Mouse (Mus musculus) midbrain, embryonic 11.5 days (tissue): ENCODE measurements around the gene Lrrc74a. TPM values are rescaled to one million over a fixed set of nuclear protein-coding genes. Genes with fewer than 3 reads are reported as not detected.

Experiments used
- ATAC-seq: fragments of 200-750 bp; cut with Nextera tagmentation; 2 replicates; pipeline ENCODE4 v1.8.0; 2017; ENCODE audit warnings: moderate TSS enrichment, moderate library complexity; ENCODE audit not compliant: low FRiP score
- DNase-seq: peaks from one replicate; pipeline ENCODE4 v3.0.0; 2015; ENCODE audit warnings: low spot score; ENCODE audit errors: missing footprints
- H3K27ac ChIP-seq: fragments of 300-500 bp; sonication (generic); 2 replicates; pipeline ENCODE4 v1.5.1; 2014; ENCODE audit warnings: low read depth, low read length
- H3K27me3 ChIP-seq: fragments of 300-500 bp; sonication (generic); 2 replicates; pipeline ENCODE4 v1.6.1; 2014; ENCODE audit warnings: mild to moderate bottlenecking, low read length, moderate library complexity, mixed read lengths; ENCODE audit not compliant: control insufficient read depth, insufficient read depth
- H3K36me3 ChIP-seq: fragments of 300-500 bp; sonication (generic); 2 replicates; pipeline ENCODE4 v1.6.1; 2014; ENCODE audit warnings: mild to moderate bottlenecking, low read length, moderate library complexity, mixed read lengths; ENCODE audit not compliant: control insufficient read depth, insufficient read depth
- H3K4me1 ChIP-seq: fragments of 300-500 bp; sonication (generic); 2 replicates; pipeline ENCODE4 v1.6.1; 2014; ENCODE audit warnings: low read length; ENCODE audit not compliant: control insufficient read depth, insufficient read depth
- H3K4me2 ChIP-seq: fragments of 300-500 bp; sonication (generic); 2 replicates; pipeline ENCODE4 v1.6.1; 2014; ENCODE audit warnings: mild to moderate bottlenecking, moderate library complexity
- H3K4me3 ChIP-seq: fragments of 300-500 bp; sonication (generic); 2 replicates; pipeline ENCODE4 v1.5.1; 2014; ENCODE audit warnings: low read depth, low read length
- H3K9ac ChIP-seq: fragments of 300-500 bp; sonication (generic); 2 replicates; pipeline ENCODE4 v1.6.1; 2014; ENCODE audit warnings: low read length
- H3K9me3 ChIP-seq: fragments of 300-500 bp; sonication (generic); 2 replicates; pipeline ENCODE4 v1.6.1; 2016; ENCODE audit warnings: low read length; ENCODE audit not compliant: control insufficient read depth
- WGBS: fragments of 180-500 bp; shearing (Covaris S2); extraction: QIAGEN DNeasy Blood & Tissue Kit; methylation state at CpG from one replicate; pipeline ENCODE4 v1.1.7; 2014; 5-methylcytosine and 5-hydroxymethylcytosine counted together
- polyA plus RNA-seq: library from polyadenylated mRNA; unstranded; fragments of >200 nt; fragmentation: Nextera tagmentation; extraction: Ambion mirVana; gene quantifications from 2 replicates; pipeline ENCODE4 v1.2.1, GENCODE M21; 2014

Lrrc74a gene
- polyA plus RNA-seq, 1 experiment from 2014 or later, result not detected

DNA sequence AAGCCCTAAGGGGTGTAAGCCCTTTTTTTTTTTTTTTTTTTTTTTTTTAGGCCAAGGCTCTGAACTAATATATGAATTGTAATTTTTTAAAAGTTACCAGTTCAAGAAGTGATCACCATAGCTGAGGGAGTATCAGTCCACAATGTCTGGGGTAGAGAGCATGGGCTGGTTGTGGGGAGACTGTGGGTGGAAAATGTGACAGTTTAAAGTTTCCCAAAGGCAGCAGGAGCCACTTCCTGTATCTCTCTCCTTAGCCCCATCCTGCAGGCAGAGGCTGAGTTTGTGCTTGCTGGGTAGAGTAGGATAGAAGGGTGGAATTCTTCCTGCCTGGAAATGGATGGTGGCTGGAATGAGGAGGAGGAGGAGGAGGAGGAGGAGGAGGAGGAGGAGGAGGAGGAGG, 40.8 kb upstream of the Lrrc74a start:
- no peak for DNase-seq
- Histone ChIP-seq H3K4me3 (no peak overlapping the region), H3K27me3 (no peaks in the 10 kb centered on the region), H3K27ac (no peak overlapping the region), H3K36me3 (peaks cover 3% of the 10 kb centered on the region), H3K4me2 (no peak overlapping the region), H3K9ac (no peak overlapping the region), H3K4me1 (no peaks in the 10 kb centered on the region), H3K9me3 (no peaks in the 10 kb centered on the region)
- no peak for ATAC-seq

DNA sequence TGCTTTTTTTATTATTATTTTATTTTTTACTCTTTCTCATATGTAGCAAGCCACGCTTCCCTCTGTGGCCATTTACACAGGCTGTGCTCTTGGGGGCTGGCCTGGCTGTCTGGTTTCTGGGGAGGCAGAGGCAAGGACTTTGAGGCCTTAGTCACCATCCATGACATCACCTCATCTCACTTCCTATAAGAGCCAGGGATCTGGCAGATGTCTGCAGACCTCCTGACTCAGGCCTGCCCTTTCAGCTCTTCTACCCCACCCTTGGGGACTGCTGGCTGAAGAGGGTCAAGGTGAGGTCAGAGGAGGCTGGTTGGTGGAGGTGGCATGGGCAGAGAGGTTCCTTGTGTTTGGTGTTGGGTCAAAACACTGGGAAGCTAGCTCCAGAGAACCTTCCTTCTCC, 39.7 kb upstream of the Lrrc74a start:
- Histone ChIP-seq H3K4me1 (0 out of 2 replicates have a peak, but pooled peaks cover 3% of the 10 kb centered on the region), H3K36me3 (peaks cover 3% of the 10 kb centered on the region), H3K9ac (no peak overlapping the region), H3K27ac (no peak overlapping the region), H3K27me3 (no peaks in the 10 kb centered on the region), H3K4me3 (no peak overlapping the region), H3K9me3 (no peaks in the 10 kb centered on the region), H3K4me2 (no peak overlapping the region)
- ATAC-seq (no peak), DNase-seq (no peak)
- WGBS, result 100% methylated on average over 1 of the region's 1 CpGs

DNA sequence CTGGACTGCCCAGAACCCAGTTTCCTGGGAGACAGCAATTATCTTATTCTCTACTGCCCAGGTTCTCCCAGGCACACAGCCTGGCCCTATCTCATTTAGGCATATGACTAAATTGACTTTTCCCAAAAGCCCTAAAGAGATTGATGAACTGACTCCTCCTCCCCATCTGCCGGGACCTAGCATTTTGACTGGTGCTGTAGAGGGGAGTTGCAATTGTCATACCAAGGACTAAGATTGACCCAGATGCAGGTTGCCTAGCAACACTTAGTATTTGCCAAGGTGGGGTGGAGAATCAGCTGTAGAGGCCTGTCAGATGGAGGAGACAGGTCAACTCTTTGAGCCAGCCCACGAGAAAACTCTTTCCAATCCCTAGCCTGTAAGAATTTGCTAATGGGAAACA, 36.2 kb upstream of the Lrrc74a start:
- no peaks in the 10 kb centered on the region for H3K27me3 ChIP-seq
- H3K4me3 ChIP-seq, result no peak overlapping the region
- no peak overlapping the region for H3K27ac ChIP-seq
- H3K4me2 ChIP-seq, result no peak overlapping the region
- no peaks in the 10 kb centered on the region for H3K36me3 ChIP-seq
- peaks cover 17% of the 10 kb centered on the region for H3K4me1 ChIP-seq
- ATAC-seq (no peak), DNase-seq (no peak)
- no peak overlapping the region for H3K9ac ChIP-seq
- H3K9me3 ChIP-seq, result no peaks in the 10 kb centered on the region
- WGBS, result 60% methylated on average over 2 of the region's 2 CpGs

DNA sequence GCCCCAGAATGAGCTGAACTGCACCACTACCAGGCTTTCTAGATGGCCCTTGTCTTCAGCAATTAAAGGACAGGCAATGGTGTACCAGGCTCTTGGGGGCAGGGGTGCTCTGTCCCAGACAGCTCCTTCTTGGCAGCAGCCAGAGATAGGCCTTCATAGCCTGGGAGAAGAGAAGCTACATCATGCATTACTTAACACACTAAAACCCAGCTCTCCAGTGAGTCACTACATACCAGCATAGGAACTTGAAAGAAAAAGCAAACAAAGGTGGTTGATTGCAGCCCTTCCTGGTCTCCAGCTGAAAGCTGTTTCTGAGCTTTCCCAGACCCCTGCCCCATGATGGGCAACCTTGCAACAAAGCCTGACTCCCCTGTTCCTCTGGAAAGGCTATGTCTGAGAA, 35.6 kb upstream of the Lrrc74a start:
- H3K36me3 ChIP-seq, result no peaks in the 10 kb centered on the region
- H3K4me2 ChIP-seq, result no peak overlapping the region; the same call in 1 of the 2 replicates
- no peaks in the 10 kb centered on the region for H3K27me3 ChIP-seq
- H3K4me1 ChIP-seq, result peaks cover 17% of the 10 kb centered on the region
- DNase-seq, result no peak
- H3K27ac ChIP-seq, result no peak overlapping the region; the same call in 1 of the 2 replicates
- no peak overlapping the region for H3K9ac ChIP-seq
- no peaks in the 10 kb centered on the region for H3K9me3 ChIP-seq
- no peak for ATAC-seq
- H3K4me3 ChIP-seq, result no peak overlapping the region

DNA sequence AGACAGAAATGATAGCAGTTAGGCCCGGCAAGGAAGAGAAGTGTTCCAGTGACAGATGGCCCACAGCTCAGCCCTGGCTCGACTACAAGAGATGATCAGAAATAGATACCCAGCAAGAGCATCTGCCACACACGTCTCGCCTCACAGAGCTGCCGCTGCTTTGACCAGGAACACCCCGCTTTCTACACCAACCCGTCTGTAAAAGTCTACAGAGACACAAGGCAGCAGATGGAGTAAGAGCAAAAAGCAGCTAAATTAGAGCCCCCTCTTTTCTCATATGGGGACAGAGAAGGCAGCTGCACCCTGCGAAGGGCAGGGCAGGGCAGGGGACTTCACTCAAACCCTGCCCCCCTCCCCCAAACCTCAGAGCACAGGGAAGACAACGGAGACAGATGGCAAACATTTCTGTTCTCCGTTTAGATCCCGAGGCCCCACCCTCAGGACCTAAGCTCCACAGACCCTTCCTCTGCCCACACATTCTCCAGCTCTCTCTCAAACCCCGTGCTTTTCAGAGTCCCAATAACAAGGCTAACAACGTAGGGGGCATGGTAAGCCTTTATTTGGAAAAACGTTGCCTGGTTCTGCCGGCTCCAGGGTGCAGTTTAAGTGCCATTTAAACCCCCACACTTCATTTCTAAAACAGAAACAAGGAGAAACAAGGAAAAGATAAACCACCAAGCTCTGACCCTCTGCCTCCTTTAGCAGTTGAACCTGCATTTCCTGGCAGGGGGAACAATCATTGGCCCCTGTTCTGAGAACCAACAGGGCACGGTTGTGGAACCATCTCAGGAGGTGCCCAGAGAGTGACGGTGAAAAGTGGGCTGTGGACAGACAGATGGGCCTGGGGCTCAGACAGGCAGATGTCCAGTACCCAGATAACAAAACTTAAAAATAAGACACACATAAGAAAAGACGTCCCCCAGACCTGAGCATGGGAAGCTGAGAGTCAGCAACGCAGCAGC, 33.9 kb upstream of the Lrrc74a start:
- no peak for DNase-seq
- WGBS, result 34% methylated on average over 19 of the region's 19 CpGs
- H3K4me2 ChIP-seq, result no peak overlapping the region

DNA sequence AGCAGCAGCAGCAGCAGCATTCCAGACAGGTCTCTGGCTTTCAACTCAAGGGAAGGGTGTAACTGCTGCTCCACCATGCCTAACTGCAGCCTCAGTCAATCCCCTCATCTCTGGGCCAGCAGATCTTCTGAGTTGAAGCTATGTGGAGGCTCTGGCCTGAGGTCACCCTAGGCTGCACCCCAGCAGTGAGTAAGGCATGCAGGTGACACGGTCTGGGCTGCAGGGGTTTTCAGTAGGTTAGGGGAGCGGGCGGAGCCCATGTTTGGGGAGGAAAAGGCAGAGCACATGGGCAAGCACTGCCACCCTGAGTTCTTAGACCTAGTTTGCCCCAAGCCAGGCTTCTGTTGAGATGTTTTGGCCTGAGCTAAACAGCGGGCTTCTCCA, 33.2 kb upstream of the Lrrc74a start:
- H3K36me3 ChIP-seq, result no peaks in the 10 kb centered on the region; the same call in 1 of the 2 replicates
- no peak overlapping the region for H3K9ac ChIP-seq
- no peaks in the 10 kb centered on the region for H3K27me3 ChIP-seq
- ATAC-seq (no peak), DNase-seq (no peak)
- no peaks in the 10 kb centered on the region for H3K9me3 ChIP-seq
- WGBS, result 61% methylated on average over 4 of the region's 4 CpGs
- no peak overlapping the region for H3K4me3 ChIP-seq
- peak overlapping the region; percentile 71; the same call in 1 of the 2 replicates for H3K27ac ChIP-seq
- H3K4me2 ChIP-seq, result no peak overlapping the region
- peaks cover 17% of the 10 kb centered on the region for H3K4me1 ChIP-seq

More for the DNA sequence above, 33.9 kb upstream of the Lrrc74a start:
- Histone ChIP-seq H3K9ac (peak overlapping the region; percentile 42; the same call in 1 of the 2 replicates), H3K9me3 (no peaks in the 10 kb centered on the region), H3K4me1 (peaks cover 17% of the 10 kb centered on the region), H3K27me3 (no peaks in the 10 kb centered on the region), H3K36me3 (no peaks in the 10 kb centered on the region; the same call in 1 of the 2 replicates), H3K27ac (peak overlapping the region; percentile 71), H3K4me3 (no peak overlapping the region)
- peak; percentile 70; the same call in 1 of the 2 replicates for ATAC-seq

DNA sequence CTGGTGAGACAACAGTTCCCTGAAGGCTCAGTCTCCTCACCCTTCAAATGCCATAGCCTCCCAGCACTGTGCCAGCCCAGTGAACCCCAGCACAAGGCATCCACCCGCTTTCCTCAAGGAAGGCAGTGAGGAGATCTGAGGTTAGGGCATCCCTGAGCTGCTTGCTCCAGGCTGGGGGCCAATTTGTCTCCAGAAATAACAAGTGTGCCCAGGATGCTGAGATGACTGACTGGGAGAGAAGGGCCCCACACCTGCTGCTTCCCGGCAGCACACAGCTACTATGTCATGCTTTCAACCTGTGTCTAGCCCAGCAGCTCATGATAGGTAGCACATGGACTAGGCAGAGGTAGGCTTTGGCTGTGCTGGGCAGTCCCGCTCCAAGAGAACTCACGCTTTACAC, 32.7 kb upstream of the Lrrc74a start:
- no peaks in the 10 kb centered on the region for H3K9me3 ChIP-seq
- no peaks in the 10 kb centered on the region; the same call in 1 of the 2 replicates for H3K36me3 ChIP-seq
- ATAC-seq (no peak), DNase-seq (no peak)
- no peak overlapping the region for H3K27ac ChIP-seq
- WGBS, result 88% methylated on average over 4 of the region's 4 CpGs
- H3K9ac ChIP-seq, result no peak overlapping the region
- H3K27me3 ChIP-seq, result no peaks in the 10 kb centered on the region
- peaks cover 17% of the 10 kb centered on the region for H3K4me1 ChIP-seq
- no peak overlapping the region for H3K4me3 ChIP-seq
- no peak overlapping the region for H3K4me2 ChIP-seq

DNA sequence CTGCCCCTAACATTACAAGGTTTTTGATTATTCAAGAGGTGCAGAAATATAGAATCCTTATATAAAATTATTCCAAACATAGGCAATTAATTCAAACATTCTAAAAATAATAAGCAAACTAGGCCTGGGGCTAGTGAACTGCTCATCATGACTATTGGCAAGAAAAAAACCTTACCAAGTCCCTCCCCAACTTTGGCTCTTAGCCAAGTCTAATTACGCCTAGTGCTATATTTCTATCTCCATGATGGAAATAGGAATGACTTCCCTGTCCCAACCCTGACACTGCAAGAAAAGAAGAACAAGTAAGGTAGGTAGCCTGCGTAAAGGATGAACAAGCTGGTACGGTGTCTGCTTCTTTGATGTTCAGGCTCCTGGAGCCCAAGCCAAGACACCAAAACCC, 31.5 kb upstream of the Lrrc74a start:
- H3K27me3 ChIP-seq, result no peaks in the 10 kb centered on the region
- H3K4me2 ChIP-seq, result no peak overlapping the region
- no peaks in the 10 kb centered on the region for H3K9me3 ChIP-seq
- ATAC-seq (no peak), DNase-seq (no peak)
- H3K4me3 ChIP-seq, result no peak overlapping the region
- peaks cover 17% of the 10 kb centered on the region for H3K4me1 ChIP-seq
- WGBS, result 95% methylated on average over 3 of the region's 3 CpGs
- no peaks in the 10 kb centered on the region; the same call in 1 of the 2 replicates for H3K36me3 ChIP-seq
- H3K9ac ChIP-seq, result no peak overlapping the region
- no peak overlapping the region for H3K27ac ChIP-seq

DNA sequence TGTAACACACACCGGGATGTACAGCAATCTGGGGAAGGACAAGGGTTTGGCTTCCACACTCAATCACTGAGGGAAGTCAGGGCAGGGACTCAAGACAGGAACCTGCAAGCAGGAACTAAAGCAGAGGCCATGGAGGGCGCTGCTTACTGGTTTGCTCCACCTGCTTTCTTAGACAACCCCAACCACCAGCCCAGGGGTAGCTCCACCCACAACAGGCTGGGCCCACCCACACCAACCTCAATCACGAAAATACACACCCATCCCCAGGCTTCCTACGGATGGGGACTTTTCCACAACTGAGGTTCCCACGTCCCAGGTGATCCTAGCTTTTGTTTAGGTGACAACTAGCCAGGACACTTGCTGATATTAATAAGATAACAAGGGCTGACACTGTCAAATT, 28.3 kb upstream of the Lrrc74a start:
- Histone ChIP-seq H3K4me2 (no peak overlapping the region), H3K27ac (no peak overlapping the region), H3K36me3 (no peaks in the 10 kb centered on the region; the same call in 1 of the 2 replicates), H3K27me3 (no peaks in the 10 kb centered on the region), H3K4me1 (peaks cover 3% of the 10 kb centered on the region; the same call in 1 of the 2 replicates), H3K4me3 (no peak overlapping the region), H3K9ac (no peak overlapping the region), H3K9me3 (no peaks in the 10 kb centered on the region)
- WGBS, result 80% methylated on average over 5 of the region's 5 CpGs
- ATAC-seq (no peak), DNase-seq (no peak)
